Mouse (Mus musculus): ENCODE results near the gene Ifrd1. TPM values are rescaled to one million over a fixed set of nuclear protein-coding genes. Genes with fewer than 3 reads are reported as not detected.

Ifrd1 gene
- 79.8 and 116 TPM in 2 replicates for total RNA-seq (2012; rRNA removed)

- no peaks in the 10 kb centered on the region for H3K9me3 ChIP-seq (ENCODE audit: control insufficient read depth, insufficient read depth, low read depth, low read length)
- DNase-seq (ENCODE audit: low read depth, low spot score), result no peak
- no peaks in the 10 kb centered on the region for H3K36me3 ChIP-seq (ENCODE audit: control insufficient read depth, insufficient read depth, low read length, poor library complexity, severe bottlenecking)
- H3K4me3 ChIP-seq (ENCODE audit: insufficient read depth in 1 of 2, low read depth in 1 of 2, low read length in 2 of 2, poor library complexity in 1 of 2, severe bottlenecking in 1 of 2), result no peak within 1 kb of the TSS
- no peak for TF ChIP-seq MAFK (IDR thresholded peaks at IDR 0.05; ENCODE audit: insufficient read depth, low read depth, low read length)
- TF ChIP-seq ZC3H11A (IDR thresholded peaks at IDR 0.05; ENCODE audit: borderline replicate concordance, low read depth, low read length), result no peak
- TF ChIP-seq CHD2 (IDR thresholded peaks at IDR 0.05; ENCODE audit: low read depth, low read length), result no peak
- no peak within 1 kb of the TSS for H3K27ac ChIP-seq (ENCODE audit: insufficient read depth, low read depth, low read length, poor library complexity, severe bottlenecking)
- in situ Hi-C loops (cut with MboI; ENCODE audit: low sequenced_read_pairs in 2 of 2, unreplicated experiment in 2 of 2), result no loop called here
- peaks cover 6 to 8% of the 10 kb centered on the region in 2 experiments; a peak in 3 of 4 replicates for H3K4me1 ChIP-seq (ENCODE audit: control insufficient read depth in 2 of 2, insufficient read depth in 2 of 2, low read length in 2 of 2, poor library complexity in 1 of 2)
- no peak within 1 kb of the TSS for H3K9ac ChIP-seq (ENCODE audit: insufficient read depth, low read depth, low read length, poor library complexity, severe bottlenecking)
Measured at GRCm38 (mm10) chr12:40248454-40249180, at the start of gene Ifrd1. Gene Ifrd1 (minus strand): TSS chr12:40248504.

DNA sequence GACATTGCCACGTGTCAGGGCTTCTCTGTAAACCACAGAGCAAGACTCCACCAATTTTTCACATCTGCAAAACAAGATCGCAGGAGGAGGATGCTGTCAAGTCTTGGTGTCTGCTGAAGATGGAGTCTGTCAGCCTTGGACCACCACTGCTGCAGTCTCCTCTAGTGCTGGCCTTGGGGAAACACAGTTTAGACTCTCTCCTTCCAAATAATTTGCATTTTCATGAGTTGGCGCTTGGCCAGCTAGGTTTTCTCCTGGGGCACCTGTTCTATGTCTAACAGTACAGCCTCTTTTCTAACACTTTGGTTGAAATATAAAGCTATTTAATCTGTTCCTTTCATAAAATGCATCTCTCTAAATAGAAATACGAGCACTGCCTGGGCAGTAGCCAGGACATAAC is 38.2 kb upstream of the Ifrd1 start:
- TF ChIP-seq MAFK (IDR thresholded peaks at IDR 0.05; ENCODE audit: insufficient read depth, low read depth, low read length), result no peak
- no peak for TF ChIP-seq ZNF384 (IDR thresholded peaks at IDR 0.05; ENCODE audit: low read depth, low read length)
- TF ChIP-seq CHD2 (IDR thresholded peaks at IDR 0.05; ENCODE audit: low read depth, low read length), result no peak
- TF ChIP-seq HCFC1 (IDR thresholded peaks at IDR 0.05; ENCODE audit: borderline replicate concordance, insufficient read depth, low read length), result no peak
- no peak for TF ChIP-seq ZC3H11A (IDR thresholded peaks at IDR 0.05; ENCODE audit: borderline replicate concordance, low read depth, low read length)
- Histone ChIP-seq H3K4me1 (ENCODE audit: control insufficient read depth in 2 of 2, insufficient read depth in 2 of 2, low read length in 2 of 2, poor library complexity in 1 of 2) (0 out of 4 replicates have a peak, but pooled peaks cover 0 to 1% of the 10 kb centered on the region in 2 experiments), H3K9ac (ENCODE audit: insufficient read depth, low read depth, low read length, poor library complexity, severe bottlenecking) (no peak overlapping the region), H3K27ac (ENCODE audit: insufficient read depth, low read depth, low read length, poor library complexity, severe bottlenecking) (no peak overlapping the region), H3K36me3 (ENCODE audit: control insufficient read depth, insufficient read depth, low read length, poor library complexity, severe bottlenecking) (no peaks in the 10 kb centered on the region), H3K4me3 (ENCODE audit: insufficient read depth in 1 of 2, low read depth in 1 of 2, low read length in 2 of 2, poor library complexity in 1 of 2, severe bottlenecking in 1 of 2) (no peak overlapping the region), H3K9me3 (ENCODE audit: control insufficient read depth, insufficient read depth, low read depth, low read length) (no peaks in the 10 kb centered on the region)
- in situ Hi-C loops (cut with MboI; ENCODE audit: low sequenced_read_pairs in 2 of 2, unreplicated experiment in 2 of 2), result no loop called here
- DNase-seq (ENCODE audit: low read depth, low spot score), result no peak

GRCm38 (mm10) chr12:40280596-40281325 is 32.5 kb upstream of the Ifrd1 start:
- no peak overlapping the region for H3K4me3 ChIP-seq (ENCODE audit: insufficient read depth in 1 of 2, low read depth in 1 of 2, low read length in 2 of 2, poor library complexity in 1 of 2, severe bottlenecking in 1 of 2)
- no peak for DNase-seq (ENCODE audit: low read depth, low spot score)
- H3K27ac ChIP-seq (ENCODE audit: insufficient read depth, low read depth, low read length, poor library complexity, severe bottlenecking), result no peak overlapping the region
- no peak overlapping the region for H3K9ac ChIP-seq (ENCODE audit: insufficient read depth, low read depth, low read length, poor library complexity, severe bottlenecking)
- peaks cover 2 to 7% of the 10 kb centered on the region in 2 experiments; a peak in 2 of 4 replicates for H3K4me1 ChIP-seq (ENCODE audit: control insufficient read depth in 2 of 2, insufficient read depth in 2 of 2, low read length in 2 of 2, poor library complexity in 1 of 2)
- H3K9me3 ChIP-seq (ENCODE audit: control insufficient read depth, insufficient read depth, low read depth, low read length), result no peaks in the 10 kb centered on the region
- in situ Hi-C loops (cut with MboI; ENCODE audit: low sequenced_read_pairs in 2 of 2, unreplicated experiment in 2 of 2), result no loop called here
- TF ChIP-seq ZNF384 (IDR thresholded peaks at IDR 0.05; ENCODE audit: low read depth, low read length), result no peak
- TF ChIP-seq HCFC1 (IDR thresholded peaks at IDR 0.05; ENCODE audit: borderline replicate concordance, insufficient read depth, low read length), result no peak
- TF ChIP-seq MAFK (IDR thresholded peaks at IDR 0.05; ENCODE audit: insufficient read depth, low read depth, low read length), result no peak
- TF ChIP-seq CHD2 (IDR thresholded peaks at IDR 0.05; ENCODE audit: low read depth, low read length), result no peak
- TF ChIP-seq ZC3H11A (IDR thresholded peaks at IDR 0.05; ENCODE audit: borderline replicate concordance, low read depth, low read length), result no peak
- no peaks in the 10 kb centered on the region for H3K36me3 ChIP-seq (ENCODE audit: control insufficient read depth, insufficient read depth, low read length, poor library complexity, severe bottlenecking)

GRCm38 (mm10) chr12:40277581-40277980 is 29.3 kb upstream of the Ifrd1 start:
- TF ChIP-seq CHD2 (IDR thresholded peaks at IDR 0.05; ENCODE audit: low read depth, low read length), result no peak
- TF ChIP-seq ZC3H11A (IDR thresholded peaks at IDR 0.05; ENCODE audit: borderline replicate concordance, low read depth, low read length), result no peak
- TF ChIP-seq HCFC1 (IDR thresholded peaks at IDR 0.05; ENCODE audit: borderline replicate concordance, insufficient read depth, low read length), result no peak
- no peak for TF ChIP-seq ZNF384 (IDR thresholded peaks at IDR 0.05; ENCODE audit: low read depth, low read length)
- TF ChIP-seq MAFK (IDR thresholded peaks at IDR 0.05; ENCODE audit: insufficient read depth, low read depth, low read length), result no peak
- Histone ChIP-seq H3K4me3 (ENCODE audit: insufficient read depth in 1 of 2, low read depth in 1 of 2, low read length in 2 of 2, poor library complexity in 1 of 2, severe bottlenecking in 1 of 2) (no peak overlapping the region), H3K27ac (ENCODE audit: insufficient read depth, low read depth, low read length, poor library complexity, severe bottlenecking) (no peak overlapping the region), H3K9me3 (ENCODE audit: control insufficient read depth, insufficient read depth, low read depth, low read length) (no peaks in the 10 kb centered on the region), H3K9ac (ENCODE audit: insufficient read depth, low read depth, low read length, poor library complexity, severe bottlenecking) (no peak overlapping the region), H3K4me1 (ENCODE audit: control insufficient read depth in 2 of 2, insufficient read depth in 2 of 2, low read length in 2 of 2, poor library complexity in 1 of 2) (peaks cover 2 to 7% of the 10 kb centered on the region in 2 experiments; a peak in 2 of 4 replicates), H3K36me3 (ENCODE audit: control insufficient read depth, insufficient read depth, low read length, poor library complexity, severe bottlenecking) (no peaks in the 10 kb centered on the region)
- no peak for DNase-seq (ENCODE audit: low read depth, low spot score)
- in situ Hi-C loops (cut with MboI; ENCODE audit: low sequenced_read_pairs in 2 of 2, unreplicated experiment in 2 of 2), result no loop called here

Data from ES-E14 (cell line).